ENCODE assay signal across 9 mouse cellular contexts in genomic region chr11:77488771-77489581, GRCm38 (mm10). TPM values are rescaled to one million over a fixed set of nuclear protein-coding genes. Genes with fewer than 3 reads are reported as not detected.
A peak's percentile ranks its signal among the peaks of the same experiment; 100 is the strongest.
DNase-seq lines count a peak whose midpoint lies in the region; ATAC-seq and TF ChIP-seq lines count a peak whose summit lies in the region.
"Had no signal": no experiment of that assay in that cellular context is flagged by ENCODE, and none has a peak within 500 bp of the region (broad histone marks: within the 10 kb centered on the region; RNA-seq: fewer than 3 reads in every experiment).

No protein-coding gene starts in this region.

- H3K9ac ChIP-seq in intestine, embryonic 15.5 days = peak overlapping the region; percentile 75
- H3K9ac ChIP-seq in midbrain, embryonic 16.5 days (ENCODE audit: low read depth, low read length) = peak overlapping the region; percentile 91

- ATAC-seq in intestine, embryonic 15.5 days = no peak
- no peak for ATAC-seq in midbrain, embryonic 16.5 days

- intact Hi-C loops in gastrocnemius, adult 2 months (cut with DNase I) = no loop called here
- intact Hi-C loops in left cerebral cortex, postnatal 36 days (cut with DNase I) = no loop called here

- no peak for TF ChIP-seq CTCF in gastrocnemius, adult 2 months (IDR thresholded peaks at IDR 0.05)
- no peak for TF ChIP-seq CTCF in C2C12 (IDR thresholded peaks at IDR 0.05; ENCODE audit: control insufficient read depth, insufficient read depth, insufficient read length)

- peak overlapping the region; percentile 97 for H3K4me2 ChIP-seq in intestine, embryonic 15.5 days (replicated peaks)
- peak overlapping the region; percentile 94 for H3K4me2 ChIP-seq in midbrain, embryonic 16.5 days (ENCODE audit: low read length)

- WGBS in intestine, embryonic 15.5 days = 2% methylated on average over 46 of the region's 55 CpGs
- WGBS in midbrain, embryonic 16.5 days = 2% methylated on average over 39 of the region's 55 CpGs

- no peaks in the 10 kb centered on the region for H3K27me3 ChIP-seq in C2C12 (ENCODE audit: control insufficient read depth, insufficient read depth, insufficient read length)
- H3K27me3 ChIP-seq in intestine, embryonic 15.5 days (replicated peaks) = no peaks in the 10 kb centered on the region
- H3K27me3 ChIP-seq in midbrain, embryonic 16.5 days (ENCODE audit: control insufficient read depth, insufficient read depth, low read depth, low read length) = no peaks in the 10 kb centered on the region
- H3K27me3 ChIP-seq: Patski had no signal

- no peaks in the 10 kb centered on the region for H3K36me3 ChIP-seq in C2C12 (ENCODE audit: control insufficient read depth, insufficient read depth)
- no peaks in the 10 kb centered on the region for H3K36me3 ChIP-seq in intestine, embryonic 15.5 days
- no peaks in the 10 kb centered on the region for H3K36me3 ChIP-seq in midbrain, embryonic 16.5 days (ENCODE audit: control insufficient read depth, insufficient read depth, low read length)

- H3ac ChIP-seq in C2C12 (ENCODE audit: control insufficient read depth, insufficient read length, low read depth) = peak overlapping the region; percentile 84

- peaks cover 54% of the 10 kb centered on the region for H3K4me1 ChIP-seq in intestine, embryonic 15.5 days (replicated peaks)
- H3K4me1 ChIP-seq in midbrain, embryonic 16.5 days (ENCODE audit: control insufficient read depth, insufficient read depth, low read length) = peaks cover 64% of the 10 kb centered on the region

- H3K27ac ChIP-seq in gastrocnemius, adult 2 months = peak overlapping the region; percentile 75
- H3K27ac ChIP-seq in intestine, embryonic 15.5 days = no peak overlapping the region
- peak overlapping the region; percentile 92 for H3K27ac ChIP-seq in midbrain, embryonic 16.5 days (ENCODE audit: low read length)

- peak overlapping the region; percentile 90 for H3K4me3 ChIP-seq in gastrocnemius, adult 2 months
- peak overlapping the region; percentile 83 for H3K4me3 ChIP-seq in C2C12 (ENCODE audit: insufficient read depth, poor library complexity, severe bottlenecking)
- H3K4me3 ChIP-seq in intestine, embryonic 15.5 days (replicated peaks) = peak overlapping the region; percentile 90
- peak overlapping the region; percentile 91 for H3K4me3 ChIP-seq in midbrain, embryonic 16.5 days (ENCODE audit: low read depth, low read length)

- H3K79me2 ChIP-seq in C2C12 (ENCODE audit: control insufficient read depth, insufficient read depth) = peaks cover 71% of the 10 kb centered on the region

- H3K9me3 ChIP-seq in intestine, embryonic 15.5 days = no peaks in the 10 kb centered on the region
- no peaks in the 10 kb centered on the region for H3K9me3 ChIP-seq in midbrain, embryonic 16.5 days (replicated peaks; ENCODE audit: control insufficient read depth, low read length, poor library complexity, severe bottlenecking)

- DNase-seq in gastrocnemius, adult 2 months = no peak
- no peak for DNase-seq in gastrocnemius, postnatal 4 days (ENCODE audit: low spot score in 2 of 2)
- DNase-seq in embryo, embryonic 9.5 days (ENCODE audit: extremely low spot score) = peak; percentile 46
- DNase-seq in left cerebral cortex, postnatal 36 days (ENCODE audit: low spot score in 2 of 2) = no peak
- DNase-seq in urinary bladder, postnatal 4 days (ENCODE audit: low spot score in 2 of 2) = no peak

- H3K79me3 ChIP-seq in C2C12 (ENCODE audit: low read depth) = peaks cover 55% of the 10 kb centered on the region

TF ChIP-seq in C2C12, 6 proteins besides CTCF, POLR2A, EP300 and RAD21:
- TF ChIP-seq FOSL1 (IDR thresholded peaks at IDR 0.05; ENCODE audit: insufficient read depth, low read length, poor library complexity, severe bottlenecking) = no peak
- no peak for TF ChIP-seq MYOD1 (IDR thresholded peaks at IDR 0.05; ENCODE audit: control insufficient read depth, insufficient read length, low read depth)
- no peak for TF ChIP-seq MYOG (IDR thresholded peaks at IDR 0.05; ENCODE audit: control insufficient read depth, extremely low read depth, insufficient read length)
- TF ChIP-seq USF1 (IDR thresholded peaks at IDR 0.05; ENCODE audit: low read depth) = no peak
- no peak for TF ChIP-seq MAX (IDR thresholded peaks at IDR 0.05)
- TF ChIP-seq CEBPB (IDR thresholded peaks at IDR 0.05; ENCODE audit: low read depth) = no peak
TF ChIP-seq in C2C12: peak in this region for 0.

RNA-seq across cellular contexts. Expression of gene Ankrd13b, which starts 0.5 kb away (rescaled TPM):
- 10 to 100 TPM in 1 of 2 experiments, 1 to 10 TPM in 1; 9.5 to 10.8 TPM for total RNA-seq in gastrocnemius, adult 2 months (2021)
- total RNA-seq in gastrocnemius, postnatal 4 days (2021) = 10 to 100 TPM; 13.0 to 13.8 TPM
- polyA plus RNA-seq in C2C12 (2012; fragmentation: generic; extraction: Trizol) = 64.3 TPM
- 4.9 and 5.1 TPM in 2 replicates for polyA plus RNA-seq in intestine, embryonic 15.5 days (2015; fragmentation: Nextera tagmentation; extraction: Ambion mirVana)
- polyA plus RNA-seq in midbrain, embryonic 16.5 days (2015; fragmentation: Nextera tagmentation; extraction: Ambion mirVana) = 31.9 and 33.7 TPM in 2 replicates
- 10 to 100 TPM; 84.9 to 99.0 TPM for total RNA-seq in left cerebral cortex, postnatal 36 days (2021)

RNA-seq across cellular contexts. Expression of gene Git1, which starts 4.4 kb away (rescaled TPM):
- 10 to 100 TPM; 25.9 to 33.3 TPM for total RNA-seq in gastrocnemius, adult 2 months (2021)
- total RNA-seq in gastrocnemius, postnatal 4 days (2021) = 10 to 100 TPM; 48.5 to 52.9 TPM
- polyA plus RNA-seq in C2C12 (2012; fragmentation: generic; extraction: Trizol) = 56.7 TPM
- 10.7 and 11.8 TPM in 2 replicates for polyA plus RNA-seq in intestine, embryonic 15.5 days (2015; fragmentation: Nextera tagmentation; extraction: Ambion mirVana)
- polyA plus RNA-seq in midbrain, embryonic 16.5 days (2015; fragmentation: Nextera tagmentation; extraction: Ambion mirVana) = 15.9 and 17.3 TPM in 2 replicates
- 100 to 1,000 TPM; 277 to 296 TPM for total RNA-seq in left cerebral cortex, postnatal 36 days (2021)

RNA-seq across cellular contexts. Expression of gene Abhd15, which starts 25.9 kb away (rescaled TPM):
- under 1 TPM; 0.18 to 0.50 TPM for total RNA-seq in gastrocnemius, adult 2 months (2021)
- total RNA-seq in gastrocnemius, postnatal 4 days (2021) = 1 to 10 TPM; 1.2 to 2.5 TPM
- 1.5 TPM for polyA plus RNA-seq in C2C12 (2012; fragmentation: generic; extraction: Trizol)
- polyA plus RNA-seq in intestine, embryonic 15.5 days (2015; fragmentation: Nextera tagmentation; extraction: Ambion mirVana) = 3.5 and 3.6 TPM in 2 replicates
- 2.4 and 3.1 TPM in 2 replicates for polyA plus RNA-seq in midbrain, embryonic 16.5 days (2015; fragmentation: Nextera tagmentation; extraction: Ambion mirVana)
- total RNA-seq in left cerebral cortex, postnatal 36 days (2021) = 1 to 10 TPM; 1.2 to 1.3 TPM

RNA-seq across cellular contexts. Expression of gene Coro6, which starts 26.8 kb away (rescaled TPM):
- total RNA-seq in gastrocnemius, adult 2 months (2021) = 100 to 1,000 TPM; 165 to 257 TPM
- 10 to 100 TPM; 82.0 to 90.3 TPM for total RNA-seq in gastrocnemius, postnatal 4 days (2021)
- 12.8 TPM for polyA plus RNA-seq in C2C12 (2012; fragmentation: generic; extraction: Trizol)
- polyA plus RNA-seq in intestine, embryonic 15.5 days (2015; fragmentation: Nextera tagmentation; extraction: Ambion mirVana) = 0.06 TPM in 1 of 2 replicates, not detected in the other
- polyA plus RNA-seq in midbrain, embryonic 16.5 days (2015; fragmentation: Nextera tagmentation; extraction: Ambion mirVana) = 0.19 and 0.39 TPM in 2 replicates
- total RNA-seq in left cerebral cortex, postnatal 36 days (2021) = 10 to 100 TPM; 33.3 to 45.9 TPM

RNA-seq across cellular contexts. Expression of gene Trp53i13, which starts 26.8 kb away (rescaled TPM):
- 1 to 10 TPM; 2.3 to 5.0 TPM for total RNA-seq in gastrocnemius, adult 2 months (2021)
- 10 to 100 TPM; 14.8 to 15.0 TPM for total RNA-seq in gastrocnemius, postnatal 4 days (2021)
- polyA plus RNA-seq in C2C12 (2012; fragmentation: generic; extraction: Trizol) = 18.2 TPM
- 28.5 and 29.1 TPM in 2 replicates for polyA plus RNA-seq in intestine, embryonic 15.5 days (2015; fragmentation: Nextera tagmentation; extraction: Ambion mirVana)
- polyA plus RNA-seq in midbrain, embryonic 16.5 days (2015; fragmentation: Nextera tagmentation; extraction: Ambion mirVana) = 10.5 and 12.6 TPM in 2 replicates
- 1 to 10 TPM; 3.9 to 4.6 TPM for total RNA-seq in left cerebral cortex, postnatal 36 days (2021)

Comparison
In these comparisons a context has a peak if more than half of its experiments do, and no peak if none do; other contexts are left out.
1. RNA of gene Ankrd13b, which starts 0.5 kb away (total RNA-seq): 84.9 to 99.0 TPM in left cerebral cortex, postnatal 36 days; 13.0 to 13.8 TPM in gastrocnemius, postnatal 4 days and 9.5 to 10.8 TPM in gastrocnemius, adult 2 months; every median in the first group is over 4 times any median in the second.
2. RNA of gene Git1, which starts 4.4 kb away (total RNA-seq): 277 to 296 TPM in left cerebral cortex, postnatal 36 days; 48.5 to 52.9 TPM in gastrocnemius, postnatal 4 days and 25.9 to 33.3 TPM in gastrocnemius, adult 2 months; every median in the first group is over 4 times any median in the second.
3. Peak in every context shown above with its lines, with median percentiles within 50 percentile points of each other: H3K4me3 ChIP-seq.